Mouse (Mus musculus): ENCODE results near the gene Rgs10. TPM values are rescaled to one million over a fixed set of nuclear protein-coding genes. Genes with fewer than 3 reads are reported as not detected.

Gene Rgs10
- polyA plus RNA-seq, 1 experiment from 2014 or later = 14.0 TPM

- H3K9ac ChIP-seq = no peak overlapping the region
- no peak overlapping the region for H3K4me2 ChIP-seq (replicated peaks)
- ATAC-seq (ENCODE audit: insufficient number of reproducible peaks, insufficient read depth, low FRiP score, low TSS enrichment) = no peak
- H3K4me3 ChIP-seq = no peak overlapping the region
- WGBS = 74% methylated on average over 10 of the region's 10 CpGs
- H3K36me3 ChIP-seq = no peaks in the 10 kb centered on the region
- H3K27ac ChIP-seq = no peak overlapping the region
- H3K9me3 ChIP-seq = no peaks in the 10 kb centered on the region
- H3K4me1 ChIP-seq = 0 out of 2 replicates have a peak, but pooled peaks cover 5% of the 10 kb centered on the region
- H3K27me3 ChIP-seq = no peaks in the 10 kb centered on the region
Observed at GRCm38 (mm10) chr7:128383726-128384463, 34.7 kb downstream of the Rgs10 start.

GRCm38 (mm10) chr7:128383189-128383725 lies 35.3 kb downstream of the Rgs10 start:
- Histone ChIP-seq H3K9ac (no peak overlapping the region), H3K4me1 (0 out of 2 replicates have a peak, but pooled peaks cover 3% of the 10 kb centered on the region), H3K4me2 (replicated peaks) (no peak overlapping the region), H3K9me3 (no peaks in the 10 kb centered on the region), H3K27ac (no peak overlapping the region), H3K4me3 (no peak overlapping the region), H3K27me3 (no peaks in the 10 kb centered on the region), H3K36me3 (no peaks in the 10 kb centered on the region)
- WGBS = 83% methylated on average over 7 of the region's 7 CpGs
- no peak for ATAC-seq (ENCODE audit: insufficient number of reproducible peaks, insufficient read depth, low FRiP score, low TSS enrichment)

DNA sequence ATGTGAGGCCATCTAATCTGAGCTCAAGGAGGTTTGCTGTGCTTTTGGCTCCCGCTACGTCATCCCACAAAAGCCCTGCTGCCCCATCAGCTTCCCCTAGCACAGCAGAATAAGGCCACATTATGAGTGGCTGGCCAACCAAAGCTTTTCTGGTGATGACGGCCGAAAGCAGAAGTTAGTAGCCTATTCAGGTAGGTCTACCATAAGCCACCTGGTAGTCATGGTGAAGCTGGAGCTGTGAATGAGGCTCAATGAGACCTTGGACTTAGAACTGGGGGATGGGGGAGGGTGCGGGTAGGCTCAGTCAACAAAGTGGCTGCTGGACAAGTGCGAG lies 36.1 kb downstream of the Rgs10 start:
- H3K27ac ChIP-seq = no peak overlapping the region
- no peaks in the 10 kb centered on the region for H3K9me3 ChIP-seq
- ATAC-seq (ENCODE audit: insufficient number of reproducible peaks, insufficient read depth, low FRiP score, low TSS enrichment) = no peak
- H3K27me3 ChIP-seq = no peaks in the 10 kb centered on the region
- H3K4me2 ChIP-seq (replicated peaks) = no peak overlapping the region
- no peak overlapping the region for H3K4me3 ChIP-seq
- no peak overlapping the region for H3K9ac ChIP-seq
- H3K36me3 ChIP-seq = no peaks in the 10 kb centered on the region
- 95% methylated on average over 6 of the region's 6 CpGs for WGBS
- H3K4me1 ChIP-seq = 0 out of 2 replicates have a peak, but pooled peaks cover 3% of the 10 kb centered on the region

DNA sequence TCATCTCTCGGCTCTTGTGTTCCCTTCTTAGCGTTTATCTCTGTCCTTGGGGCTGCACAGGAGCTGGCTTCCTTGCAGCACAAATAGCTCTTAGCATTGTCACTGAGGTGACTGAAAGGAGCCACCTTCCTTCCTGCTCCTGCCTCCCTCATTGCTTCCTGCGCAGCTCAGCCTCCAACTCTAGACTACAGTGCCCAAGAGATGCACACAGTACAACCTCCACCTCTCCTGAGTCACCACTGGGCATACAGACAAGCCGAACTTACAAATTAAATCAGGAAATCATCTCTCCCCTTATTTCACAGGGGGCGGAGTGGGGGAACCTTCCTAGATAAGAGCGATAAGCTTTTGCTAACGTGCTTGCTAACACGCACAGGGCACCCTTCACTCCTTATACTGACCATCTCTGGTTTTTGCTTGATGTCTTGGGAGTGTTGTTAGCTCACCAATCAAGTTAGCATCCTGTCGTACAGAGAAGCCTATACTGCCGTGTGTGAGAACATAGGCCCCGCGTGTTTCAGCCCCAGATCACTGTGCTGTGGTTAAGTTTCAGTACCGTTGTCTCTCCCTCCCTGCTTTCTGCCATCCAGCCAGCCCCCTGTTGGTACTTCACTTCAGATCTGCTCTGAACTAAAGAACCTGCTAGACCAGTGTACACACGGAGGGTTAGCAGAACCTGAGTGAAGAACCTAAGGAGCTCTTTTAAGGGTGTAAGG lies 36.6 kb downstream of the Rgs10 start:
- ATAC-seq (ENCODE audit: insufficient number of reproducible peaks, insufficient read depth, low FRiP score, low TSS enrichment) = no peak
- 79% methylated on average over 14 of the region's 14 CpGs for WGBS
- Histone ChIP-seq H3K4me3 (no peak overlapping the region), H3K27ac (no peak overlapping the region), H3K4me2 (replicated peaks) (no peak overlapping the region), H3K36me3 (no peaks in the 10 kb centered on the region), H3K27me3 (no peaks in the 10 kb centered on the region), H3K9me3 (no peaks in the 10 kb centered on the region), H3K9ac (no peak overlapping the region), H3K4me1 (0 out of 2 replicates have a peak, but pooled peaks cover 3% of the 10 kb centered on the region)

- H3K4me2 ChIP-seq (replicated peaks) = no peak overlapping the region
- WGBS = 78% methylated on average over 2 of the region's 2 CpGs
- no peaks in the 10 kb centered on the region for H3K36me3 ChIP-seq
- H3K9me3 ChIP-seq = no peaks in the 10 kb centered on the region
- 0 out of 2 replicates have a peak, but pooled peaks cover 3% of the 10 kb centered on the region for H3K4me1 ChIP-seq
- no peak for ATAC-seq (ENCODE audit: insufficient number of reproducible peaks, insufficient read depth, low FRiP score, low TSS enrichment)
- H3K27me3 ChIP-seq = no peaks in the 10 kb centered on the region
- no peak overlapping the region for H3K27ac ChIP-seq
- H3K9ac ChIP-seq = no peak overlapping the region
- no peak overlapping the region for H3K4me3 ChIP-seq
Observed at GRCm38 (mm10) chr7:128381001-128381400, 37.6 kb downstream of the Rgs10 start.

DNA sequence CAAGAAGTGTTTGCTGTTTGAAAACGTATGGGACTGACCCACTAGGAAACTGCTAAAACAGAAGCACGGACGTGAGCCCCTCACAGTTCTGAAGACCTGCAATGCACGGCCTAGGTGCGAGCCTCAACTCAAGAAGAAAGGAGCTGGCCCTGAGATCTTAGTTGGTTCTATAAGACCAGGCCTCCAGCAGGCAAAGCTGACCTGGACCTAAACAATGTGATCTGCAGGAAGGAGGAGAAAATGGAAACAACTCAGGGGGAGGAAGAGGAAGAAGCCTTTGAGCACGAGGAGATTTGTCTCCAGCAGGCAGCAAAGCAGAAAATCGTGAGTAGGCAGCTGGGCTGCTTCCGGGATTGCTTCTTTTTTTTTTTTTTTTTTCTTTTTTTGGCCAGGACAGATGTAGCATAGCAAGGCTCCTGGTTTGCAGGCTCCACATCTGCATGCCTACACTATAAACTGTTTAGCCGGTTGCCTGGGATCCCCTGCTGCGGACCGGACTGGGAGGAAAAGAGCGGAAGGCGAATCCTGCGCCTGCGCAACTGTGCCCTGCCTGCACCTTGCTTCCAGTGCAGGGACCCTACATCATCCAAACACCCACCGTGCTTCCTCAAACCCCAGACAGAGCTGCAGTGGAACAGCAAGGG lies 39.3 kb downstream of the Rgs10 start:
- H3K27ac ChIP-seq = no peak overlapping the region
- H3K4me3 ChIP-seq = no peak overlapping the region
- no peaks in the 10 kb centered on the region for H3K27me3 ChIP-seq
- H3K36me3 ChIP-seq = no peaks in the 10 kb centered on the region
- 0 out of 2 replicates have a peak, but pooled peaks cover 3% of the 10 kb centered on the region for H3K4me1 ChIP-seq
- no peak for ATAC-seq (ENCODE audit: insufficient number of reproducible peaks, insufficient read depth, low FRiP score, low TSS enrichment)
- no peaks in the 10 kb centered on the region for H3K9me3 ChIP-seq
- WGBS = 67% methylated on average over 16 of the region's 16 CpGs
- H3K4me2 ChIP-seq (replicated peaks) = no peak overlapping the region
- H3K9ac ChIP-seq = no peak overlapping the region

DNA sequence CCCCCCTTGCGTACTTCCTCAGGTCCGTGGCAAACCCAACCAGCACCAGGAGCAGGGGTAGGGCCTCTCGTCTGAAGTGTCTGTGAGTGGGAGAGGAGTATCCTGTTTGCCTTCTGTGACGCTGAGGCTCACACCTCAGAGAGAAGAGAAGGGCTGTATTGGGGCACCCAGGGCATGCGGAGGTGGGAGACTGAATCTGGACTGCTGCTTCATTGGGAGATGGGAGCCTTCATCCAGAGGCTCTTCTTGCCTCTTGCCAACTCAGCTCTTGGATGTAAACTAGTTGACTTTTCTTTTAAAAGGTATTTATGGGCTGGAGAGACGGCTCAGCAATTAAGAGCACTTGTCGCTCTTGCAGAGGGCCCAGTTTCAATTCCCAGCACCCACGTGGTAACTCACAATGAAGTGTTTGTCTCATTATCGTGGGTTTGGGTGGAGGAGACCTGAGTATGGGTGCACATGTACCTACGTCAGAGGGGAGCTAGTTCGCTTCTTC lies 42.3 kb downstream of the Rgs10 start:
- Histone ChIP-seq H3K4me2 (replicated peaks) (no peak overlapping the region), H3K36me3 (no peaks in the 10 kb centered on the region), H3K27me3 (no peaks in the 10 kb centered on the region), H3K27ac (no peak overlapping the region), H3K9me3 (no peaks in the 10 kb centered on the region), H3K9ac (no peak overlapping the region), H3K4me1 (0 out of 2 replicates have a peak, but pooled peaks cover 3% of the 10 kb centered on the region), H3K4me3 (no peak overlapping the region)
- ATAC-seq (ENCODE audit: insufficient number of reproducible peaks, insufficient read depth, low FRiP score, low TSS enrichment) = no peak
- WGBS = 85% methylated on average over 11 of the region's 11 CpGs

DNA sequence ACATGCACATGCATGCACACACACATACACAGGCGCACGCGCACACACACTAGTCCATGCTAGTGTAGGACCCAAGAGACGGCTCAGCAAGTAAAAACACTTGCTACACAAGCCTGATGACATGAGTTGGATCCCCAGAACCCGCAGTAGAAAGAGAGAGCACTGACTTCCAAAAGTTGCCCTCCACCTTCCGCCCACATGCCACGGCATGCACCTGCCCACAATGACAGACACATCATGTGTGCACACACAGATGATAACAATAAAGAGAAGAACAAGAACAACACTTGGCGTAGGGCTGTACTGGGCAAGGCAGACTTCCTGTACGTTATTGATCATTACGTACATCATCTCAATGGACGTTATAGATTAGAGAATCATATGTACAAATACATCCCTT lies 44.4 kb downstream of the Rgs10 start:
- H3K27me3 ChIP-seq = no peaks in the 10 kb centered on the region
- H3K4me2 ChIP-seq (replicated peaks) = no peak overlapping the region
- no peak overlapping the region for H3K9ac ChIP-seq
- H3K4me1 ChIP-seq = no peaks in the 10 kb centered on the region
- H3K27ac ChIP-seq = no peak overlapping the region
- ATAC-seq (ENCODE audit: insufficient number of reproducible peaks, insufficient read depth, low FRiP score, low TSS enrichment) = no peak
- H3K36me3 ChIP-seq = no peaks in the 10 kb centered on the region
- H3K4me3 ChIP-seq = no peak overlapping the region
- no peaks in the 10 kb centered on the region for H3K9me3 ChIP-seq
- 92% methylated on average over 11 of the region's 11 CpGs for WGBS

- no peaks in the 10 kb centered on the region for H3K4me1 ChIP-seq
- WGBS = 92% methylated on average over 8 of the region's 8 CpGs
Observed at GRCm38 (mm10) chr7:128373751-128374150, 44.8 kb downstream of the Rgs10 start.

DNA sequence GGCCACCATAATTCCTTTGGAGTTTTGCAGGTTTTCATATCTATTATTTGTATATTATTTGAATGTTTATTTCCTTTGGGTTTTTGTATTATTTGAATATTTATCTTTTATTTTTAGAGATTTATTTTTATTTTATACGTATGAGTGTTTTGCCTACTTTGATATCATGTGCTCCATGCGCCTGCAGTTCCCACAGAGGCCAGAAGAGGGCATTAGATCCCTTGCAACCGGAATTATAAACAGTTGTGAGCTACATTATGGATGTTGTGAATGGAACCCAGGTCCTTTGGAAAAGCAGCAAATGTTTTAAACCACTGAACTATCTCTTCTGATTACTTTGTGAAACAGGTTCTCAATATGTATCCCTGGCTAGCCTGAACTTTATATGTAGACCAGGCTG lies 46.2 kb downstream of the Rgs10 start:
- no peaks in the 10 kb centered on the region for H3K27me3 ChIP-seq
- H3K4me2 ChIP-seq (replicated peaks) = no peak overlapping the region
- H3K4me1 ChIP-seq = no peaks in the 10 kb centered on the region
- 49% methylated on average over 3 of the region's 3 CpGs for WGBS
- no peak overlapping the region for H3K9ac ChIP-seq
- H3K27ac ChIP-seq = no peak overlapping the region
- H3K36me3 ChIP-seq = no peaks in the 10 kb centered on the region
- ATAC-seq (ENCODE audit: insufficient number of reproducible peaks, insufficient read depth, low FRiP score, low TSS enrichment) = no peak
- H3K9me3 ChIP-seq = no peaks in the 10 kb centered on the region
- no peak overlapping the region for H3K4me3 ChIP-seq

More at GRCm38 (mm10) chr7:128373751-128374150, 44.8 kb downstream of the Rgs10 start:
- no peaks in the 10 kb centered on the region for H3K9me3 ChIP-seq
- H3K4me2 ChIP-seq (replicated peaks) = no peak overlapping the region
- no peaks in the 10 kb centered on the region for H3K27me3 ChIP-seq
- H3K27ac ChIP-seq = no peak overlapping the region
- no peak overlapping the region for H3K9ac ChIP-seq
- H3K36me3 ChIP-seq = no peaks in the 10 kb centered on the region
- H3K4me3 ChIP-seq = no peak overlapping the region
- ATAC-seq (ENCODE audit: insufficient number of reproducible peaks, insufficient read depth, low FRiP score, low TSS enrichment) = no peak

GRCm38 (mm10) chr7:128369366-128369765 lies 49.2 kb downstream of the Rgs10 start:
- no peak for ATAC-seq (ENCODE audit: insufficient number of reproducible peaks, insufficient read depth, low FRiP score, low TSS enrichment)
- Histone ChIP-seq H3K36me3 (no peaks in the 10 kb centered on the region), H3K4me3 (no peak overlapping the region), H3K9ac (no peak overlapping the region), H3K27ac (no peak overlapping the region), H3K27me3 (no peaks in the 10 kb centered on the region), H3K4me1 (no peaks in the 10 kb centered on the region), H3K9me3 (no peaks in the 10 kb centered on the region), H3K4me2 (replicated peaks) (no peak overlapping the region)
- 79% methylated on average over 12 of the region's 12 CpGs for WGBS
